Mouse (Mus musculus) liver, embryonic 11.5 days (tissue): ENCODE measurements around the gene Dab1. TPM values are rescaled to one million over a fixed set of nuclear protein-coding genes. Genes with fewer than 3 reads are reported as not detected.

ENCODE experiments used
- ATAC-seq: fragments of 200-750 bp; cut with Nextera tagmentation; replicated peaks from 2 replicates; pipeline ENCODE4 v1.8.0; 2017; ENCODE audit warnings: moderate number of reproducible peaks, mild to moderate bottlenecking, moderate TSS enrichment, moderate library complexity; ENCODE audit not compliant: low FRiP score
- DNase-seq: peaks from one replicate; pipeline ENCODE4 v3.0.0-alpha.2; 2017; ENCODE audit warnings: low spot score
- H3K27ac ChIP-seq: fragments of 300-500 bp; sonication (generic); 2 replicates; pipeline ENCODE4 v1.5.1; 2014; ENCODE audit warnings: mild to moderate bottlenecking, low read depth, low read length, control low read depth
- H3K27me3 ChIP-seq: fragments of 300-500 bp; sonication (generic); replicated peaks from 2 replicates; pipeline ENCODE4 v1.6.1; 2014; ENCODE audit warnings: low read length, mixed read lengths; ENCODE audit not compliant: control insufficient read depth, insufficient read depth
- H3K36me3 ChIP-seq: fragments of 300-500 bp; sonication (generic); 2 replicates; pipeline ENCODE4 v1.6.1; 2014; ENCODE audit warnings: mild to moderate bottlenecking, low read length, moderate library complexity, mixed read lengths; ENCODE audit not compliant: control insufficient read depth, insufficient read depth
- H3K4me1 ChIP-seq: fragments of 300-500 bp; sonication (generic); replicated peaks from 2 replicates; pipeline ENCODE4 v1.6.1; 2014; ENCODE audit warnings: low read length, mixed read lengths; ENCODE audit not compliant: control insufficient read depth, insufficient read depth
- H3K4me2 ChIP-seq: fragments of 300-500 bp; sonication (generic); 2 replicates; pipeline ENCODE4 v1.6.1; 2014; ENCODE audit warnings: mild to moderate bottlenecking, control low read depth, moderate library complexity
- H3K4me3 ChIP-seq: fragments of 300-500 bp; sonication (generic); 2 replicates; pipeline ENCODE4 v1.5.1; 2014; ENCODE audit warnings: low read depth, low read length, control low read depth
- H3K9ac ChIP-seq: fragments of 300-500 bp; sonication (generic); 2 replicates; pipeline ENCODE4 v1.6.1; 2014; ENCODE audit warnings: low read depth, low read length, control low read depth
- H3K9me3 ChIP-seq: fragments of 300-500 bp; sonication (generic); 2 replicates; pipeline ENCODE4 v1.6.1; 2016; ENCODE audit warnings: low read length, inconsistent platforms, mixed read lengths; ENCODE audit not compliant: control insufficient read depth
- WGBS: fragments of 180-500 bp; shearing (Covaris S2); extraction: QIAGEN DNeasy Blood & Tissue Kit; methylation state at CpG from one replicate; pipeline ENCODE4 v1.1.7; 2014; 5-methylcytosine and 5-hydroxymethylcytosine counted together
- polyA plus RNA-seq: library from polyadenylated mRNA; unstranded; fragments of >200 nt; fragmentation: Nextera tagmentation; extraction: Ambion mirVana; gene quantifications from 2 replicates; pipeline ENCODE4 v1.2.1, GENCODE M21; 2014

Dab1 gene
- polyA plus RNA-seq, 1 experiment from 2014 or later = 1.8 TPM

GRCm38 (mm10) chr4:104211531-104212455, 592.6 kb downstream of the Dab1 start:
- no peak overlapping the region for H3K27ac ChIP-seq
- DNase-seq = no peak
- ATAC-seq = no peak
- H3K27me3 ChIP-seq = no peaks in the 10 kb centered on the region
- no peak overlapping the region for H3K4me3 ChIP-seq
- no peaks in the 10 kb centered on the region for H3K36me3 ChIP-seq
- no peaks in the 10 kb centered on the region for H3K9me3 ChIP-seq
- H3K4me1 ChIP-seq = no peaks in the 10 kb centered on the region
- H3K9ac ChIP-seq = no peak overlapping the region
- H3K4me2 ChIP-seq = no peak overlapping the region
- 63% methylated on average over 9 of the region's 9 CpGs for WGBS

- H3K4me1 ChIP-seq = no peaks in the 10 kb centered on the region
- H3K27me3 ChIP-seq = no peaks in the 10 kb centered on the region
- WGBS = 55% methylated on average over 7 of the region's 7 CpGs
- DNase-seq (no peak), ATAC-seq (no peak)
- H3K4me3 ChIP-seq = no peak overlapping the region
- H3K4me2 ChIP-seq = no peak overlapping the region
- no peak overlapping the region for H3K27ac ChIP-seq
- no peak overlapping the region for H3K9ac ChIP-seq
- no peaks in the 10 kb centered on the region for H3K36me3 ChIP-seq
- H3K9me3 ChIP-seq = no peaks in the 10 kb centered on the region
Observed at GRCm38 (mm10) chr4:104214724-104215123, 595.6 kb downstream of the Dab1 start.

- 42% methylated on average over 4 of the region's 4 CpGs for WGBS
- Histone ChIP-seq H3K4me3 (no peak overlapping the region), H3K27ac (no peak overlapping the region), H3K4me2 (no peak overlapping the region), H3K9me3 (no peaks in the 10 kb centered on the region), H3K27me3 (no peaks in the 10 kb centered on the region), H3K36me3 (no peaks in the 10 kb centered on the region), H3K4me1 (no peaks in the 10 kb centered on the region), H3K9ac (no peak overlapping the region)
- ATAC-seq = no peak
- no peak for DNase-seq
Observed at GRCm38 (mm10) chr4:104217336-104217735, 598.2 kb downstream of the Dab1 start.

GRCm38 (mm10) chr4:104218765-104219164, 599.6 kb downstream of the Dab1 start:
- Histone ChIP-seq H3K27me3 (no peaks in the 10 kb centered on the region), H3K9ac (no peak overlapping the region), H3K27ac (no peak overlapping the region), H3K4me3 (no peak overlapping the region), H3K9me3 (no peaks in the 10 kb centered on the region), H3K36me3 (no peaks in the 10 kb centered on the region), H3K4me1 (no peaks in the 10 kb centered on the region), H3K4me2 (no peak overlapping the region)
- no peak for DNase-seq
- ATAC-seq = no peak
- WGBS = 62% methylated on average over 6 of the region's 6 CpGs

GRCm38 (mm10) chr4:104220099-104220498, 600.9 kb downstream of the Dab1 start:
- H3K27me3 ChIP-seq = no peaks in the 10 kb centered on the region
- H3K27ac ChIP-seq = no peak overlapping the region
- 10% methylated on average over 3 of the region's 3 CpGs for WGBS
- DNase-seq (no peak), ATAC-seq (no peak)
- H3K9ac ChIP-seq = no peak overlapping the region
- H3K9me3 ChIP-seq = no peaks in the 10 kb centered on the region
- H3K36me3 ChIP-seq = no peaks in the 10 kb centered on the region
- H3K4me1 ChIP-seq = no peaks in the 10 kb centered on the region
- no peak overlapping the region for H3K4me2 ChIP-seq
- no peak overlapping the region for H3K4me3 ChIP-seq

- Histone ChIP-seq H3K27me3 (no peaks in the 10 kb centered on the region), H3K9ac (no peak overlapping the region), H3K4me1 (no peaks in the 10 kb centered on the region), H3K4me3 (no peak overlapping the region), H3K9me3 (no peaks in the 10 kb centered on the region), H3K36me3 (no peaks in the 10 kb centered on the region), H3K4me2 (no peak overlapping the region), H3K27ac (no peak overlapping the region)
- no peak for ATAC-seq
- DNase-seq = no peak
- 75% methylated on average over 3 of the region's 3 CpGs for WGBS
Observed at GRCm38 (mm10) chr4:104229296-104229695, 610.1 kb downstream of the Dab1 start.

- DNase-seq = no peak
- Histone ChIP-seq H3K4me1 (no peaks in the 10 kb centered on the region), H3K27ac (no peak overlapping the region), H3K36me3 (no peaks in the 10 kb centered on the region), H3K9ac (no peak overlapping the region), H3K4me2 (no peak overlapping the region), H3K4me3 (no peak overlapping the region), H3K27me3 (no peaks in the 10 kb centered on the region), H3K9me3 (no peaks in the 10 kb centered on the region)
- no peak for ATAC-seq
- WGBS = 23% methylated on average over 1 of the region's 1 CpGs
Observed at GRCm38 (mm10) chr4:104246506-104246905, 627.3 kb downstream of the Dab1 start.

- Histone ChIP-seq H3K9ac (no peak overlapping the region), H3K36me3 (no peaks in the 10 kb centered on the region), H3K4me1 (no peaks in the 10 kb centered on the region), H3K9me3 (no peaks in the 10 kb centered on the region), H3K4me3 (no peak overlapping the region), H3K27me3 (no peaks in the 10 kb centered on the region), H3K27ac (no peak overlapping the region), H3K4me2 (no peak overlapping the region)
- no peak for ATAC-seq
- WGBS = 81% methylated on average over 6 of the region's 6 CpGs
- DNase-seq = no peak
Observed at GRCm38 (mm10) chr4:104249462-104249861, 630.3 kb downstream of the Dab1 start.

GRCm38 (mm10) chr4:104257776-104258175, 638.6 kb downstream of the Dab1 start:
- H3K4me3 ChIP-seq = no peak overlapping the region
- H3K27me3 ChIP-seq = no peaks in the 10 kb centered on the region
- no peaks in the 10 kb centered on the region for H3K9me3 ChIP-seq
- H3K4me1 ChIP-seq = no peaks in the 10 kb centered on the region
- DNase-seq (no peak), ATAC-seq (no peak)
- no peak overlapping the region for H3K4me2 ChIP-seq
- no peaks in the 10 kb centered on the region for H3K36me3 ChIP-seq
- 84% methylated on average over 8 of the region's 8 CpGs for WGBS
- H3K9ac ChIP-seq = no peak overlapping the region
- no peak overlapping the region for H3K27ac ChIP-seq
